Comparison of ENCODE assay signal across 8 mouse cellular contexts in genomic region chr16:44557084-44557483, GRCm38 (mm10). TPM values are rescaled to one million over a fixed set of nuclear protein-coding genes. Genes with fewer than 3 reads are reported as not detected.
A peak's percentile ranks its signal among the peaks of the same experiment; 100 is the strongest.
DNase-seq lines count a peak whose midpoint lies in the region; ATAC-seq and TF ChIP-seq lines count a peak whose summit lies in the region.

No protein-coding gene starts in this region.

- peak overlapping the region; percentile 63 for H3K4me2 ChIP-seq in heart, embryonic 11.5 days
- peak overlapping the region; percentile 69 for H3K4me2 ChIP-seq in forebrain, embryonic 11.5 days (ENCODE audit: low read depth, low read length, severe bottlenecking)
- H3K4me2 ChIP-seq in limb, embryonic 14.5 days (replicated peaks; ENCODE audit: low read depth, low read length, severe bottlenecking), result peak overlapping the region; percentile 68

- H3K9ac ChIP-seq in heart, embryonic 11.5 days (ENCODE audit: low read depth, low read length), result peak overlapping the region; percentile 84
- H3K9ac ChIP-seq in forebrain, embryonic 11.5 days (ENCODE audit: low read length), result peak overlapping the region; percentile 98
- H3K9ac ChIP-seq in limb, embryonic 14.5 days (ENCODE audit: low read depth, low read length, severe bottlenecking), result peak overlapping the region; percentile 100

- H3K27ac ChIP-seq in heart, embryonic 11.5 days (ENCODE audit: low read depth, low read length), result no peak overlapping the region
- H3K27ac ChIP-seq in forebrain, embryonic 11.5 days (ENCODE audit: low read depth, low read length), result peak overlapping the region; percentile 62; the same call in 1 of the 2 replicates
- H3K27ac ChIP-seq in limb, embryonic 14.5 days (replicated peaks; ENCODE audit: low read depth, low read length), result peak overlapping the region; percentile 98

- 46% methylated on average over 7 of the region's 7 CpGs for WGBS in heart, embryonic 11.5 days (ENCODE audit: insufficient replicate concordance)
- WGBS in forebrain, embryonic 11.5 days, result 11% methylated on average over 7 of the region's 7 CpGs
- 9% methylated on average over 7 of the region's 7 CpGs for WGBS in limb, embryonic 14.5 days

- no peak for DNase-seq in heart, adult 18-20 months
- DNase-seq in adipocyte (ENCODE audit: low spot score), result peak; percentile 67
- no peak for DNase-seq in forebrain, embryonic 11.5 days (ENCODE audit: low spot score)
- DNase-seq in limb, embryonic 14.5 days (ENCODE audit: low spot score), result no peak
- DNase-seq in gastrocnemius, postnatal 14 days, result no peak
- no peak for DNase-seq in adrenal gland, postnatal 36 days
- no peak for DNase-seq in adrenal gland, postnatal 10 days

- no peaks in the 10 kb centered on the region for H3K27me3 ChIP-seq in heart, embryonic 11.5 days (ENCODE audit: control insufficient read depth, insufficient read depth, low read length)
- H3K27me3 ChIP-seq in forebrain, embryonic 11.5 days (ENCODE audit: control insufficient read depth, insufficient read depth, low read length), result no peaks in the 10 kb centered on the region; the same call in 1 of the 2 replicates
- H3K27me3 ChIP-seq in limb, embryonic 14.5 days (ENCODE audit: control insufficient read depth, insufficient read depth, low read length), result no peaks in the 10 kb centered on the region

- H3K4me1 ChIP-seq in heart, embryonic 11.5 days (ENCODE audit: control insufficient read depth, insufficient read depth, low read length), result peaks cover 3% of the 10 kb centered on the region; the same call in 1 of the 2 replicates
- peaks cover 30% of the 10 kb centered on the region for H3K4me1 ChIP-seq in forebrain, embryonic 11.5 days (replicated peaks; ENCODE audit: control insufficient read depth, insufficient read depth, low read length)
- H3K4me1 ChIP-seq in limb, embryonic 14.5 days (ENCODE audit: control insufficient read depth, insufficient read depth, low read length), result peaks cover 47% of the 10 kb centered on the region

- H3K4me3 ChIP-seq in heart, embryonic 11.5 days (ENCODE audit: low read depth, low read length), result peak overlapping the region; percentile 66
- peak overlapping the region; percentile 95 for H3K4me3 ChIP-seq in forebrain, embryonic 11.5 days (ENCODE audit: low read depth, low read length)
- H3K4me3 ChIP-seq in limb, embryonic 14.5 days (replicated peaks; ENCODE audit: low read length), result peak overlapping the region; percentile 96

- no peak for ATAC-seq in heart, embryonic 11.5 days (replicated peaks; ENCODE audit: insufficient number of reproducible peaks, low FRiP score, low TSS enrichment)
- ATAC-seq in forebrain, embryonic 11.5 days (replicated peaks; ENCODE audit: low FRiP score), result no peak
- no peak for ATAC-seq in limb, embryonic 14.5 days (ENCODE audit: low FRiP score, low read depth)

- intact Hi-C loops in gastrocnemius, postnatal 14 days (cut with DNase I; ENCODE audit: low total_unique reads), result no loop called here

- H3K9me3 ChIP-seq in heart, embryonic 11.5 days (replicated peaks; ENCODE audit: control insufficient read depth, low read length), result no peaks in the 10 kb centered on the region
- no peaks in the 10 kb centered on the region for H3K9me3 ChIP-seq in forebrain, embryonic 11.5 days (ENCODE audit: control insufficient read depth, low read length)
- no peaks in the 10 kb centered on the region for H3K9me3 ChIP-seq in limb, embryonic 14.5 days (ENCODE audit: control insufficient read depth, low read length)

- no peaks in the 10 kb centered on the region for H3K36me3 ChIP-seq in heart, embryonic 11.5 days (ENCODE audit: control insufficient read depth, insufficient read depth, low read length)
- no peaks in the 10 kb centered on the region for H3K36me3 ChIP-seq in forebrain, embryonic 11.5 days (ENCODE audit: control insufficient read depth, insufficient read depth, low read length)
- peaks cover 19% of the 10 kb centered on the region for H3K36me3 ChIP-seq in limb, embryonic 14.5 days (ENCODE audit: control insufficient read depth, insufficient read depth, low read length)

- no peak for TF ChIP-seq POLR2A in limb, embryonic 14.5 days (IDR thresholded peaks at IDR 0.05; ENCODE audit: borderline replicate concordance, extremely low read depth, insufficient read depth, insufficient read length)

RNA-seq across cellular contexts. Expression of gene Boc, which starts 1.6 kb away (rescaled TPM):
- polyA plus RNA-seq in heart, embryonic 11.5 days (2014; fragmentation: Nextera tagmentation; extraction: Ambion mirVana), result 8.7 and 8.9 TPM in 2 replicates
- total RNA-seq in heart, adult 18-20 months (2021), result 1 to 10 TPM; 3.5 to 4.8 TPM
- 35.6 and 35.9 TPM in 2 replicates for polyA plus RNA-seq in forebrain, embryonic 11.5 days (2014; fragmentation: Nextera tagmentation; extraction: Ambion mirVana)
- polyA plus RNA-seq in limb, embryonic 14.5 days (2012; rRNA removed), result 91.4 and 121 TPM in 2 replicates
- 59.8 and 72.3 TPM in 2 replicates for polyA plus RNA-seq in limb, embryonic 14.5 days (2014; fragmentation: Nextera tagmentation; extraction: Ambion mirVana)
- total RNA-seq in gastrocnemius, postnatal 14 days (2021), result 10 to 100 TPM in 1 of 2 experiments, 1 to 10 TPM in 1; 9.4 to 10.7 TPM
- total RNA-seq in adrenal gland, postnatal 36 days (2021), result 10 to 100 TPM; 42.4 to 82.2 TPM
- 10 to 100 TPM; 33.5 to 35.9 TPM for total RNA-seq in adrenal gland, postnatal 10 days (2021)
